Mouse (Mus musculus) CD8-positive naive resting alpha-beta T cell, adult 2 months (primary cell): ENCODE results near the gene Grid2ip.
"Not testable (repeated sequence)": the region's sequence is repeated elsewhere in the genome, so short reads cannot be mapped to it uniquely, and the experiment has no call there.

Experiments
- DNase-seq, 2 experiments: peaks; one replicate each; pipeline ENCODE4 v3.0.0; 2022; ENCODE audit warnings: low read depth in 2 of 2, low spot score in 2 of 2

Gene Grid2ip

GRCm38 (mm10) chr5:143361428-143361827, 4.3 kb downstream of the Grid2ip start:
- DNase-seq: no peak

- DNase-seq: no peak
These were observed 6.8 kb downstream of the Grid2ip start for GRCm38 (mm10) chr5:143363678-143364615.

- no peak for DNase-seq
These were observed 10.8 kb downstream of the Grid2ip start for GRCm38 (mm10) chr5:143367931-143368330.

GRCm38 (mm10) chr5:143369611-143370255, 12.6 kb downstream of the Grid2ip start:
- DNase-seq: no peak

GRCm38 (mm10) chr5:143370416-143371145, 13.4 kb downstream of the Grid2ip start:
- no peak for DNase-seq

- DNase-seq: no peak
These were observed 14.0 kb downstream of the Grid2ip start for GRCm38 (mm10) chr5:143371146-143371510.

GRCm38 (mm10) chr5:143372818-143373217, 15.7 kb downstream of the Grid2ip start:
- DNase-seq: no peak

GRCm38 (mm10) chr5:143375242-143375641, 18.1 kb downstream of the Grid2ip start:
- peak; percentile 19 to 39 for DNase-seq

- DNase-seq: no peak
These were observed 19.0 kb downstream of the Grid2ip start for GRCm38 (mm10) chr5:143376156-143376555.

- no peak for DNase-seq
These were observed 29.9 kb downstream of the Grid2ip start for GRCm38 (mm10) chr5:143386797-143387621.

- DNase-seq: no peak
These were observed 37.0 kb downstream of the Grid2ip start for GRCm38 (mm10) chr5:143394184-143394583.

GRCm38 (mm10) chr5:143394966-143395365, 37.8 kb downstream of the Grid2ip start:
- DNase-seq: not testable (repeated sequence)

- DNase-seq: peak; percentile 44 to 56
These were observed 38.5 kb downstream of the Grid2ip start for GRCm38 (mm10) chr5:143395649-143396048.

GRCm38 (mm10) chr5:143400501-143400900, 43.4 kb downstream of the Grid2ip start:
- DNase-seq: no peak

GRCm38 (mm10) chr5:143401556-143401955, 44.4 kb downstream of the Grid2ip start:
- DNase-seq: no peak

- peak; percentile 51 to 57 for DNase-seq
These were observed 46.3 kb downstream of the Grid2ip start, which contains the start of gene Kdelr2 for GRCm38 (mm10) chr5:143403221-143404147. Gene Kdelr2, plus strand, starts transcription at chr5:143403838.

- DNase-seq: no peak
These were observed 47.2 kb downstream of the Grid2ip start for GRCm38 (mm10) chr5:143404148-143404930.

GRCm38 (mm10) chr5:143405200-143405599, 48.1 kb downstream of the Grid2ip start:
- no peak for DNase-seq

GRCm38 (mm10) chr5:143406548-143406947, 49.4 kb downstream of the Grid2ip start:
- DNase-seq: no peak
